Mouse (Mus musculus): ENCODE measurements around the gene Ccdc36. TPM values are rescaled to one million over a fixed set of nuclear protein-coding genes. Genes with fewer than 3 reads are reported as not detected.

Gene Ccdc36
- polyA plus RNA-seq, 1 experiment from 2014 or later, result 1.6 TPM

DNA sequence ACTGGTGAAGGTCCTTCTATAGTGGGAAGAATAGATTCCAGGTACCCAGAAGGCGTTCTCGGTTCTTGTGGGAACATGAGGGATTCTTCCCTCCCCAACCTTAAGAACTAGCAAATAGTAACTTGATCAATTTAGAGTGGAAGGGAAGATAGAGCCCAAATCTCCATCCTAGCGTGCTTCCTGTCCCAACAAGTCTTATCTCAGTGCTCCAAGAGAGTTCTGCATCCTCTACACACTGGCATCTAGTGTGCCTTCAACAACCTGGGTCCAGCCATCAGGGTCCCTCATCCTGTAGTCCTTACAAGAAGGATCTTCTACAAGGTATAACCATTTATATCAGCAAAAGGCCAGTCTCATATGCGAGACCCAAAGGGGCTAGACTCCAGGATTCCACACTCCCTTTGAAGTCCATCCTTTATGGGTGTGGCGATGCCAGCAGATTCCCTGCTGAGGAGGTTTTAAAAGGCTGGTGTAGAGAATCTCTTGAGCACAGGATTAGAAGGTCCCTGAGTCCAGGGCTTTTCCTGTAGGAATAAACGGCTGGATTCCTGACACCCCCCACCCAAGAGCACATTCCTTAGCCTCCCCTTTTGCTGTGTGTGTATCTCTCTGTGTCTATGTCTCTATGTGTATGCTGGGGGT is 23.4 kb upstream of the Ccdc36 start:
- no peak for ATAC-seq
- peak overlapping the region; percentile 80 for H3K9ac ChIP-seq (ENCODE audit: low read depth, low read length)
- H3K9me3 ChIP-seq (ENCODE audit: control insufficient read depth, low read length), result no peaks in the 10 kb centered on the region
- peak overlapping the region; percentile 76 for H3K4me2 ChIP-seq (ENCODE audit: low read length)
- H3K4me1 ChIP-seq (ENCODE audit: control insufficient read depth, insufficient read depth, low read depth, low read length), result peaks cover 32% of the 10 kb centered on the region
- H3K27ac ChIP-seq (ENCODE audit: low read depth, low read length), result peak overlapping the region; percentile 88
- peak overlapping the region; percentile 66 for H3K4me3 ChIP-seq (ENCODE audit: low read length)
- H3K27me3 ChIP-seq (replicated peaks; ENCODE audit: control insufficient read depth, insufficient read depth, low read length), result no peaks in the 10 kb centered on the region
- 0 out of 2 replicates have a peak, but pooled peaks cover 5% of the 10 kb centered on the region for H3K36me3 ChIP-seq (ENCODE audit: control insufficient read depth, insufficient read depth, low read length)
- WGBS, result 54% methylated on average over 6 of the region's 6 CpGs

DNA sequence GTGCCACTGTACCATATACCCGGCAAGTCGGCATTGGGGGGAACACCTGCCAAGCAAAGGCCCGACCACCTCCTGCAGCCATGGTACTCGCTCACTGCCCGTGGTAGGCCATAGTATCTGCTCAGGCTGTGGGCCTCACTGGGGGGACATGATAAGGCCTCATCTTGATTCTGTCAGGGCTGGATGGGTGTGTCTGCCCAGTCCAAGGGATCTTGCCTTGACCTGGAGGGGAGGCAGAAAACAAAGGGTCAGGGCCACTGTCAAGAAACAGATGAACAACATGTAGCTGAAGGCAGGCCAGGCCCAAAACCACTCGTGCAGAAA is 22.8 kb upstream of the Ccdc36 start:
- Histone ChIP-seq H3K4me3 (ENCODE audit: low read length) (peak overlapping the region; percentile 66), H3K9ac (ENCODE audit: low read depth, low read length) (peak overlapping the region; percentile 51; the same call in 1 of the 2 replicates), H3K9me3 (ENCODE audit: control insufficient read depth, low read length) (no peaks in the 10 kb centered on the region), H3K27me3 (replicated peaks; ENCODE audit: control insufficient read depth, insufficient read depth, low read length) (no peaks in the 10 kb centered on the region), H3K4me2 (ENCODE audit: low read length) (peak overlapping the region; percentile 76), H3K4me1 (ENCODE audit: control insufficient read depth, insufficient read depth, low read depth, low read length) (peaks cover 32% of the 10 kb centered on the region), H3K27ac (ENCODE audit: low read depth, low read length) (peak overlapping the region; percentile 70), H3K36me3 (ENCODE audit: control insufficient read depth, insufficient read depth, low read length) (0 out of 2 replicates have a peak, but pooled peaks cover 5% of the 10 kb centered on the region)
- 69% methylated on average over 6 of the region's 6 CpGs for WGBS
- no peak for ATAC-seq

GRCm38 (mm10) chr9:108450292-108451169 is 22.2 kb upstream of the Ccdc36 start:
- peak; percentile 24 for ATAC-seq
- Histone ChIP-seq H3K36me3 (ENCODE audit: control insufficient read depth, insufficient read depth, low read length) (0 out of 2 replicates have a peak, but pooled peaks cover 5% of the 10 kb centered on the region), H3K4me1 (ENCODE audit: control insufficient read depth, insufficient read depth, low read depth, low read length) (peaks cover 32% of the 10 kb centered on the region), H3K9ac (ENCODE audit: low read depth, low read length) (peak overlapping the region; percentile 51), H3K4me2 (ENCODE audit: low read length) (peak overlapping the region; percentile 76), H3K27ac (ENCODE audit: low read depth, low read length) (peak overlapping the region; percentile 70), H3K4me3 (ENCODE audit: low read length) (peak overlapping the region; percentile 66), H3K27me3 (replicated peaks; ENCODE audit: control insufficient read depth, insufficient read depth, low read length) (no peaks in the 10 kb centered on the region), H3K9me3 (ENCODE audit: control insufficient read depth, low read length) (no peaks in the 10 kb centered on the region)
- WGBS, result 49% methylated on average over 21 of the region's 21 CpGs

- Histone ChIP-seq H3K9ac (ENCODE audit: low read depth, low read length) (peak overlapping the region; percentile 18; the same call in 1 of the 2 replicates), H3K9me3 (ENCODE audit: control insufficient read depth, low read length) (no peaks in the 10 kb centered on the region), H3K27ac (ENCODE audit: low read depth, low read length) (peak overlapping the region; percentile 70), H3K36me3 (ENCODE audit: control insufficient read depth, insufficient read depth, low read length) (0 out of 2 replicates have a peak, but pooled peaks cover 5% of the 10 kb centered on the region), H3K4me3 (ENCODE audit: low read length) (peak overlapping the region; percentile 14; the same call in 1 of the 2 replicates), H3K27me3 (replicated peaks; ENCODE audit: control insufficient read depth, insufficient read depth, low read length) (no peaks in the 10 kb centered on the region), H3K4me1 (ENCODE audit: control insufficient read depth, insufficient read depth, low read depth, low read length) (peaks cover 32% of the 10 kb centered on the region), H3K4me2 (ENCODE audit: low read length) (peak overlapping the region; percentile 76)
- ATAC-seq, result peak; percentile 34
- WGBS, result 20% methylated on average over 4 of the region's 4 CpGs
Observed at GRCm38 (mm10) chr9:108449860-108450259, 21.6 kb upstream of the Ccdc36 start.

- Histone ChIP-seq H3K4me1 (ENCODE audit: control insufficient read depth, insufficient read depth, low read depth, low read length) (peaks cover 7% of the 10 kb centered on the region), H3K36me3 (ENCODE audit: control insufficient read depth, insufficient read depth, low read length) (0 out of 2 replicates have a peak, but pooled peaks cover 5% of the 10 kb centered on the region), H3K9ac (ENCODE audit: low read depth, low read length) (no peak overlapping the region), H3K27ac (ENCODE audit: low read depth, low read length) (no peak overlapping the region), H3K4me2 (ENCODE audit: low read length) (no peak overlapping the region), H3K4me3 (ENCODE audit: low read length) (no peak overlapping the region), H3K27me3 (replicated peaks; ENCODE audit: control insufficient read depth, insufficient read depth, low read length) (no peaks in the 10 kb centered on the region), H3K9me3 (ENCODE audit: control insufficient read depth, low read length) (no peaks in the 10 kb centered on the region)
- WGBS, result 75% methylated on average over 9 of the region's 9 CpGs
- no peak for ATAC-seq
Observed at GRCm38 (mm10) chr9:108445125-108445524, 16.8 kb upstream of the Ccdc36 start.

DNA sequence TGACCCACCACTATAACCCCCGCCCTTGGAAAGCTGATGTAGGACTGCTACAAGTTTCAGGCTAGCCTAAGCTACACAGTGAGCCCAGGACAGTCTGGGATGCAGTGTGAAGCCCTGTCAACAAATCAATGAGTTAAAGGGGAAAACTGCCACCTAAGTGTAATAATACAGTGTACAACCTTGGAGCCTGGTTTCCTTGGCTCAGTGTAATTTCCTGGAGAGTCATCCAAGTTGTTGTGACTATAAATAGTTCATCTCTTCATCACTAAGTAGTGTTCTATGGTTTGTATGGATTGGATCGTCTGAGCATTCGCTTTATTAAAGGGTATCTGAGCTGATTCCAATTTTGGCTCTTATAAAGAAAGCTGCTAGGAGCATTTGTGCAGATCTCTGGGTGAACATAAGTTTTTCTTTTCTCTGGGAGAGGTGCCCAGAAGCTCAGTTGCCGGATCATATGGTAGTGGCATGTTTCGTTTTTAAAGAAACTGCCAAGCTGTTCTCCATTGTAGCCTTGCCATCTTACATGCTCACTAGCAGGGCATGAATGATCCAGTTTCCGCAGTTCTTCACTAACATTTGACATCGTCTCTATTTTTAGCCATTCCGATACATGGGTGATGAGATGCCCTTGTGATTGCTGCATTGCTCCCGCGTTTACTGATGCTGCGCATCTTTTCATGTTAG is 13.1 kb upstream of the Ccdc36 start:
- ATAC-seq, result no peak
- Histone ChIP-seq H3K36me3 (ENCODE audit: control insufficient read depth, insufficient read depth, low read length) (no peaks in the 10 kb centered on the region), H3K4me2 (ENCODE audit: low read length) (no peak overlapping the region)

DNA sequence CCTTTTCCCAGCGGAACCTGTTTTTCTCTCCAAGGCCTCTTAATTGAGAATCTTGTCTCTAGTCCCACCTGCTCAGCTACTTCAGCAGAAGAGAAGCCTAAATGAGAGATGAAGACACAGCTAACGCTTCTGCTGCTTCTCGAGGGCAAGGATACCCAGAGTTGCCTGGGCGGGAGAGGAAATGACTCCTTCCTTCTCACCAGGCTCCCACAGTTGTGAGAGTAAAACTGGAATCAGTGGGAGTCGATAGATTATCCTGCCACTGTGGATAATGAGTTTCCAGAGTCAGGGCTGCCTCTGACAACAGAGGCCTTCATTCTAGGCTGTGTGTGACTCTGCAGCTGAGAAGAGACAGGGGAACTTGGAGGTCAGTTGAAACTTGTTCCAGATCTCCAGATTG is 12.2 kb upstream of the Ccdc36 start:
- Histone ChIP-seq H3K27ac (ENCODE audit: low read depth, low read length) (no peak overlapping the region), H3K4me2 (ENCODE audit: low read length) (no peak overlapping the region), H3K36me3 (ENCODE audit: control insufficient read depth, insufficient read depth, low read length) (no peaks in the 10 kb centered on the region), H3K27me3 (replicated peaks; ENCODE audit: control insufficient read depth, insufficient read depth, low read length) (no peaks in the 10 kb centered on the region), H3K4me3 (ENCODE audit: low read length) (no peak overlapping the region), H3K4me1 (ENCODE audit: control insufficient read depth, insufficient read depth, low read depth, low read length) (no peaks in the 10 kb centered on the region; the same call in none of the 2 replicates), H3K9ac (ENCODE audit: low read depth, low read length) (no peak overlapping the region), H3K9me3 (ENCODE audit: control insufficient read depth, low read length) (no peaks in the 10 kb centered on the region)
- no peak for ATAC-seq
- 85% methylated on average over 5 of the region's 5 CpGs for WGBS

More for the DNA sequence above, 13.1 kb upstream of the Ccdc36 start:
- WGBS, result 84% methylated on average over 11 of the region's 11 CpGs
- H3K9ac ChIP-seq (ENCODE audit: low read depth, low read length), result no peak overlapping the region
- no peak overlapping the region for H3K27ac ChIP-seq (ENCODE audit: low read depth, low read length)
- H3K27me3 ChIP-seq (replicated peaks; ENCODE audit: control insufficient read depth, insufficient read depth, low read length), result no peaks in the 10 kb centered on the region
- H3K4me1 ChIP-seq (ENCODE audit: control insufficient read depth, insufficient read depth, low read depth, low read length), result no peaks in the 10 kb centered on the region; the same call in none of the 2 replicates
- H3K9me3 ChIP-seq (ENCODE audit: control insufficient read depth, low read length), result no peaks in the 10 kb centered on the region
- no peak overlapping the region for H3K4me3 ChIP-seq (ENCODE audit: low read length)

GRCm38 (mm10) chr9:108439176-108439575 is 10.9 kb upstream of the Ccdc36 start:
- Histone ChIP-seq H3K36me3 (ENCODE audit: control insufficient read depth, insufficient read depth, low read length) (no peaks in the 10 kb centered on the region), H3K4me2 (ENCODE audit: low read length) (no peak overlapping the region), H3K4me3 (ENCODE audit: low read length) (no peak overlapping the region), H3K27me3 (replicated peaks; ENCODE audit: control insufficient read depth, insufficient read depth, low read length) (no peaks in the 10 kb centered on the region), H3K9me3 (ENCODE audit: control insufficient read depth, low read length) (no peaks in the 10 kb centered on the region), H3K27ac (ENCODE audit: low read depth, low read length) (no peak overlapping the region), H3K4me1 (ENCODE audit: control insufficient read depth, insufficient read depth, low read depth, low read length) (no peaks in the 10 kb centered on the region; the same call in none of the 2 replicates), H3K9ac (ENCODE audit: low read depth, low read length) (no peak overlapping the region)
- WGBS, result 72% methylated on average over 6 of the region's 6 CpGs
- ATAC-seq, result no peak

Data from hindbrain, embryonic 16.5 days (tissue).